Mouse (Mus musculus): ENCODE data around the gene Opcml. TPM values are rescaled to one million over a fixed set of nuclear protein-coding genes. Genes with fewer than 3 reads are reported as not detected.

Opcml gene
- polyA plus RNA-seq, 1 experiment: not detected

DNA sequence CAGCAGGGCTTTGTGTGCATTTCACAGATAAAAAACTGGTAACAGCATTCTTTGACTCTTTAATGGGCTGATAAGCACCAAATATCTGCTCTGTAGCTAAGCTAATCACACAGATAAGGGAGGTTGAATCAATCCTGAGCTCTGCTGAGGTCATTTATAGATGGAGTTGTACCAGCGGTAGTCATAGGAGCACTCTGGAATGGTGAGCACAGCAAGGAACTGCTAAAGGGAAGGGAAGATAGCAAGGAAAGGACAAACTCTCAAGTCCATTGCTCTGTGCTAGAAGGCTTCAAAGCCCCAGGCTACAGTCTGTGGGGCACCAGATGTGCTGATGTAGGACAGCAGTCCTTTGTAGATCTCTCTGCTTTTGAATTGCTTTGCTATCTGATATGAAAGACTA is 529.2 kb downstream of the Opcml start:
- Histone ChIP-seq H3K4me3 (ENCODE audit: low read depth, low read length) (no peak overlapping the region), H3K36me3 (ENCODE audit: control insufficient read depth, insufficient read depth, low read length, poor library complexity, severe bottlenecking) (no peaks in the 10 kb centered on the region), H3K4me1 (ENCODE audit: control insufficient read depth, insufficient read depth, low read length) (no peaks in the 10 kb centered on the region), H3K27ac (ENCODE audit: insufficient read depth, low read length) (no peak overlapping the region), H3K27me3 (ENCODE audit: control insufficient read depth, insufficient read depth, low read length, poor library complexity, severe bottlenecking) (no peaks in the 10 kb centered on the region), H3K9ac (ENCODE audit: low read depth, poor library complexity, severe bottlenecking) (no peak overlapping the region), H3K9me3 (replicated peaks; ENCODE audit: control insufficient read depth, insufficient read depth, low read length, poor library complexity, severe bottlenecking) (no peaks in the 10 kb centered on the region)
- TF ChIP-seq CTCF (IDR thresholded peaks at IDR 0.05; ENCODE audit: low read depth, low read length): no peak
- no peak for TF ChIP-seq EP300 (IDR thresholded peaks at IDR 0.05; ENCODE audit: insufficient read depth, low read depth, low read length)
- no peak for TF ChIP-seq POLR2A (IDR thresholded peaks at IDR 0.05; ENCODE audit: insufficient read depth, low read length)

DNA sequence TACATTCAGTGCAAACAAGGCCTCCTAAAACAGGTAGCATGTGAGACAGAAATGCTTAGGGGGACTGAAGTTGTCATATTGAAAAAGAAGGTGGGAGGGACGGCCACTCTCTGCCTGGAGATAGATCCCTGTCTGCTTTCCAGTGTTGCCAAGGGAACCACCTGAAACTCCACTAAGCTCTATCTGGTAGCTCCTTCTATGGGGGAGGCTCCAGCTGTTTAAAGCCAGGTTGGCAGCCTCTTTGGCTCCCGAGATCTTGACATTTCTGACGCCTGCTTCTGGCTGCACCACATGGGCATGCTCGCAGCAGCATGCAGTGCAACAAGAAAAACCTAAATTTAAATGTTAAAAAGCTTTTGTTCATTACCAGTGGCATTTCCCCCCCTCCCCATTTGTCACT is 537.4 kb downstream of the Opcml start:
- H3K9ac ChIP-seq (ENCODE audit: low read depth, poor library complexity, severe bottlenecking): no peak overlapping the region
- TF ChIP-seq CTCF (IDR thresholded peaks at IDR 0.05; ENCODE audit: low read depth, low read length) (no peak), POLR2A (IDR thresholded peaks at IDR 0.05; ENCODE audit: insufficient read depth, low read length) (no peak), EP300 (IDR thresholded peaks at IDR 0.05; ENCODE audit: insufficient read depth, low read depth, low read length) (no peak)
- no peak overlapping the region for H3K4me3 ChIP-seq (ENCODE audit: low read depth, low read length)
- H3K27ac ChIP-seq (ENCODE audit: insufficient read depth, low read length): no peak overlapping the region
- no peaks in the 10 kb centered on the region for H3K4me1 ChIP-seq (ENCODE audit: control insufficient read depth, insufficient read depth, low read length)
- no peaks in the 10 kb centered on the region for H3K9me3 ChIP-seq (replicated peaks; ENCODE audit: control insufficient read depth, insufficient read depth, low read length, poor library complexity, severe bottlenecking)
- no peaks in the 10 kb centered on the region for H3K36me3 ChIP-seq (ENCODE audit: control insufficient read depth, insufficient read depth, low read length, poor library complexity, severe bottlenecking)
- H3K27me3 ChIP-seq (ENCODE audit: control insufficient read depth, insufficient read depth, low read length, poor library complexity, severe bottlenecking): no peaks in the 10 kb centered on the region

DNA sequence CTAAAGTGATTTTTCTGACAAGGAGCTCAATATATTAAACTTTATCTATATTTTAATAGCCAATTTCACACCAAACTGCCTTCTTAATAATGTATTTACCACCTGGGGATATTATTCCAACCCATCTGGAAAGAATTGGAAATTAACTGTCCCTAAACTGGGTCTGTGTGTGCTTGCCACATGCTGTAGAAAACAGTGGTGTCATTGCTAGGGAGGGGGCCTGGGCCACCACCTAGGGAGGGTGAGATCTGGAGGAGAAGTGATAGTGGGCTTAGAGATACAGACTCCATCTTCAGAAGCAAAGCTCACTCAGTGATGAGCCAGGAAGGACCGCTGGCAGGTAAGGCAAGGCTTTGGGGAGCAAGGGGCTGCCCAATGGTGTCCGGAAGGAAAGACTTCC is 537.9 kb downstream of the Opcml start:
- Histone ChIP-seq H3K9ac (ENCODE audit: low read depth, poor library complexity, severe bottlenecking) (no peak overlapping the region), H3K4me3 (ENCODE audit: low read depth, low read length) (no peak overlapping the region), H3K9me3 (replicated peaks; ENCODE audit: control insufficient read depth, insufficient read depth, low read length, poor library complexity, severe bottlenecking) (no peaks in the 10 kb centered on the region), H3K27me3 (ENCODE audit: control insufficient read depth, insufficient read depth, low read length, poor library complexity, severe bottlenecking) (no peaks in the 10 kb centered on the region), H3K36me3 (ENCODE audit: control insufficient read depth, insufficient read depth, low read length, poor library complexity, severe bottlenecking) (no peaks in the 10 kb centered on the region), H3K4me1 (ENCODE audit: control insufficient read depth, insufficient read depth, low read length) (no peaks in the 10 kb centered on the region), H3K27ac (ENCODE audit: insufficient read depth, low read length) (no peak overlapping the region)
- TF ChIP-seq CTCF (IDR thresholded peaks at IDR 0.05; ENCODE audit: low read depth, low read length) (no peak), POLR2A (IDR thresholded peaks at IDR 0.05; ENCODE audit: insufficient read depth, low read length) (no peak), EP300 (IDR thresholded peaks at IDR 0.05; ENCODE audit: insufficient read depth, low read depth, low read length) (no peak)

DNA sequence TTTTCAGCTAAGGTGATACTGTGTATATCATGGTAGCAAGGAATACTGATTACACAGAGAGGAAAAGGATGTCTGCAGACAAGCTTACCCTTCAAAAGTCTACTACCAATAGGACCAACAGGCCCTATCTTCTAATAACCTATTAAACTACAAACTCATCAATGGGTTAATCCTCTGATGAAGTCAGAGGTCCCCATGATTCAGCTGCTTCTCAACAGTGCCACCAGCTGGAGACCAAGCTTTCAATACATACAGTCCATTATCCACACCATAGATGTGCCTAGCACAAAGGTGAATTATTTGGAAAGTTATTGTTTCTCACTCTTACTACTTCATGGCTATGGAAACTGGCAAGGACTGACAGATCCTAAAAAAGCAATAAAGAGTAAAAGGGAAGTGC is 538.9 kb downstream of the Opcml start:
- TF ChIP-seq POLR2A (IDR thresholded peaks at IDR 0.05; ENCODE audit: insufficient read depth, low read length): no peak
- no peak for TF ChIP-seq CTCF (IDR thresholded peaks at IDR 0.05; ENCODE audit: low read depth, low read length)
- no peaks in the 10 kb centered on the region for H3K4me1 ChIP-seq (ENCODE audit: control insufficient read depth, insufficient read depth, low read length)

GRCm38 (mm10) chr9:28336511-28337208 is 546.1 kb downstream of the Opcml start:
- no peaks in the 10 kb centered on the region for H3K9me3 ChIP-seq (replicated peaks; ENCODE audit: control insufficient read depth, insufficient read depth, low read length, poor library complexity, severe bottlenecking)
- H3K4me3 ChIP-seq (ENCODE audit: low read depth, low read length): no peak overlapping the region
- H3K27ac ChIP-seq (ENCODE audit: insufficient read depth, low read length): no peak overlapping the region
- H3K9ac ChIP-seq (ENCODE audit: low read depth, poor library complexity, severe bottlenecking): no peak overlapping the region
- no peak for TF ChIP-seq EP300 (IDR thresholded peaks at IDR 0.05; ENCODE audit: insufficient read depth, low read depth, low read length)
- TF ChIP-seq POLR2A (IDR thresholded peaks at IDR 0.05; ENCODE audit: insufficient read depth, low read length): no peak
- no peak for TF ChIP-seq CTCF (IDR thresholded peaks at IDR 0.05; ENCODE audit: low read depth, low read length)
- no peaks in the 10 kb centered on the region for H3K4me1 ChIP-seq (ENCODE audit: control insufficient read depth, insufficient read depth, low read length)
- H3K36me3 ChIP-seq (ENCODE audit: control insufficient read depth, insufficient read depth, low read length, poor library complexity, severe bottlenecking): no peaks in the 10 kb centered on the region
- H3K27me3 ChIP-seq (ENCODE audit: control insufficient read depth, insufficient read depth, low read length, poor library complexity, severe bottlenecking): no peaks in the 10 kb centered on the region

More for the DNA sequence above, 538.9 kb downstream of the Opcml start:
- Histone ChIP-seq H3K36me3 (ENCODE audit: control insufficient read depth, insufficient read depth, low read length, poor library complexity, severe bottlenecking) (no peaks in the 10 kb centered on the region), H3K4me3 (ENCODE audit: low read depth, low read length) (no peak overlapping the region), H3K27ac (ENCODE audit: insufficient read depth, low read length) (no peak overlapping the region), H3K9me3 (replicated peaks; ENCODE audit: control insufficient read depth, insufficient read depth, low read length, poor library complexity, severe bottlenecking) (no peaks in the 10 kb centered on the region), H3K27me3 (ENCODE audit: control insufficient read depth, insufficient read depth, low read length, poor library complexity, severe bottlenecking) (no peaks in the 10 kb centered on the region), H3K9ac (ENCODE audit: low read depth, poor library complexity, severe bottlenecking) (no peak overlapping the region)

- Histone ChIP-seq H3K36me3 (ENCODE audit: control insufficient read depth, insufficient read depth, low read length, poor library complexity, severe bottlenecking) (no peaks in the 10 kb centered on the region), H3K4me3 (ENCODE audit: low read depth, low read length) (no peak overlapping the region), H3K9me3 (replicated peaks; ENCODE audit: control insufficient read depth, insufficient read depth, low read length, poor library complexity, severe bottlenecking) (no peaks in the 10 kb centered on the region), H3K4me1 (ENCODE audit: control insufficient read depth, insufficient read depth, low read length) (no peaks in the 10 kb centered on the region), H3K27me3 (ENCODE audit: control insufficient read depth, insufficient read depth, low read length, poor library complexity, severe bottlenecking) (no peaks in the 10 kb centered on the region), H3K9ac (ENCODE audit: low read depth, poor library complexity, severe bottlenecking) (no peak overlapping the region), H3K27ac (ENCODE audit: insufficient read depth, low read length) (no peak overlapping the region)
- TF ChIP-seq CTCF (IDR thresholded peaks at IDR 0.05; ENCODE audit: low read depth, low read length): no peak
These were observed 547.3 kb downstream of the Opcml start for GRCm38 (mm10) chr9:28337837-28338236.

All from ES-Bruce4 (cell line).